Mouse (Mus musculus) liver, adult 2 months (tissue): ENCODE measurements around the gene Cbln1. TPM values are rescaled to one million over a fixed set of nuclear protein-coding genes. Genes with fewer than 3 reads are reported as not detected.

Experiments
- DNase-seq: peaks from one replicate; pipeline ENCODE4 v3.0.0-alpha.2; 2011; ENCODE audit warnings: low read depth, low spot score; ENCODE audit errors: extremely low read depth
- H3K27ac ChIP-seq: fragments of 200-500 bp; replicated peaks from 2 replicates; pipeline ENCODE4 v1.5.1; 2012; ENCODE audit warnings: low read depth, mild to moderate bottlenecking, control low read depth, inconsistent platforms, low read length; ENCODE audit not compliant: insufficient read depth
- H3K27me3 ChIP-seq: fragments of 200-500 bp; 2 replicates; pipeline ENCODE4 v1.6.1; 2012; ENCODE audit warnings: mild to moderate bottlenecking, moderate library complexity, low read length, inconsistent platforms; ENCODE audit not compliant: control insufficient read depth, insufficient read depth
- H3K36me3 ChIP-seq: fragments of 200-500 bp; 2 replicates; pipeline ENCODE4 v1.6.1; 2012; ENCODE audit warnings: low read length, inconsistent platforms; ENCODE audit not compliant: control insufficient read depth, insufficient read depth
- H3K4me1 ChIP-seq: fragments of 200-500 bp; 2 replicates; pipeline ENCODE4 v1.6.1; 2011; ENCODE audit warnings: low read length; ENCODE audit not compliant: control insufficient read depth, insufficient read depth
- H3K4me3 ChIP-seq: fragments of 200-500 bp; 2 replicates; pipeline ENCODE4 v1.5.1; 2011; ENCODE audit warnings: low read depth, mild to moderate bottlenecking, control low read depth, low read length, moderate library complexity; ENCODE audit not compliant: insufficient read depth
- H3K79me2 ChIP-seq: fragments of 200-500 bp; 2 replicates; pipeline ENCODE4 v1.6.1; 2012; ENCODE audit warnings: inconsistent platforms, mild to moderate bottlenecking, low read length, moderate library complexity; ENCODE audit not compliant: control insufficient read depth, insufficient read depth
- H3K9ac ChIP-seq: fragments of 200-500 bp; 2 replicates; pipeline ENCODE4 v1.6.1; 2012; ENCODE audit warnings: low read depth, mild to moderate bottlenecking, control low read depth, inconsistent platforms, low read length
- CTCF ChIP-seq: fragments of 200-500 bp; IDR thresholded peaks from 2 replicates; pipeline ENCODE4 v1.5.1; 2011; ENCODE audit warnings: low read depth, low read length, control low read depth
- POLR2A ChIP-seq: fragments of 200-500 bp; IDR thresholded peaks from 2 replicates; pipeline ENCODE4 v1.6.1; 2011; ENCODE audit warnings: low read length, control low read depth; ENCODE audit not compliant: insufficient read depth; ENCODE audit errors: extremely low read depth
- WGBS: fragments of 180-500 bp; shearing (Covaris S2); methylation state at CpG from one replicate; pipeline ENCODE4 v1.1.7; 2018; 5-methylcytosine and 5-hydroxymethylcytosine counted together
- polyA plus RNA-seq: library from polyadenylated mRNA; depleted of rRNA; stranded (reverse); fragments of >200 nt; gene quantifications from 2 replicates; pipeline ENCODE4 v1.2.3, GENCODE M21; 2012
- total RNA-seq: library from RNA; depleted of rRNA; stranded (reverse); fragments of >200 nt; gene quantifications from 2 replicates; pipeline ENCODE4 v1.2.3, GENCODE M21; 2014

Gene Cbln1
- total and polyA plus RNA-seq, 2 experiments: not detected

GRCm38 (mm10) chr8:87468416-87468957 is 3.9 kb downstream of the Cbln1 start:
- Histone ChIP-seq H3K9ac (no peak overlapping the region), H3K4me1 (no peaks in the 10 kb centered on the region; the same call in 1 of the 2 replicates), H3K4me3 (no peak overlapping the region), H3K27ac (no peak overlapping the region), H3K36me3 (no peaks in the 10 kb centered on the region), H3K79me2 (no peaks in the 10 kb centered on the region), H3K27me3 (peaks cover 57% of the 10 kb centered on the region)
- 3% methylated on average over 23 of the region's 23 CpGs for WGBS
- DNase-seq: no peak
- no peak for TF ChIP-seq CTCF
- no peak for TF ChIP-seq POLR2A

- no peaks in the 10 kb centered on the region for H3K36me3 ChIP-seq
- H3K9ac ChIP-seq: no peak overlapping the region
- no peaks in the 10 kb centered on the region; the same call in 1 of the 2 replicates for H3K4me1 ChIP-seq
- no peak overlapping the region for H3K4me3 ChIP-seq
- WGBS: 18% methylated on average over 3 of the region's 3 CpGs
- no peak for DNase-seq
- H3K79me2 ChIP-seq: no peaks in the 10 kb centered on the region
- no peak overlapping the region for H3K27ac ChIP-seq
- peaks cover 52% of the 10 kb centered on the region for H3K27me3 ChIP-seq
- TF ChIP-seq CTCF (no peak), POLR2A (no peak)
Observed at GRCm38 (mm10) chr8:87467906-87468305, 4.5 kb downstream of the Cbln1 start.

- no peak overlapping the region for H3K4me3 ChIP-seq
- no peak overlapping the region for H3K9ac ChIP-seq
- H3K79me2 ChIP-seq: no peaks in the 10 kb centered on the region
- H3K36me3 ChIP-seq: no peaks in the 10 kb centered on the region
- H3K27ac ChIP-seq: no peak overlapping the region
- 58% methylated on average over 1 of the region's 1 CpGs for WGBS
- no peak for DNase-seq
- no peaks in the 10 kb centered on the region for H3K4me1 ChIP-seq
- TF ChIP-seq CTCF (no peak), POLR2A (no peak)
- H3K27me3 ChIP-seq: peaks cover 48% of the 10 kb centered on the region
Observed at GRCm38 (mm10) chr8:87466936-87467602, 5.3 kb downstream of the Cbln1 start.

GRCm38 (mm10) chr8:87466335-87466734 is 6.1 kb downstream of the Cbln1 start:
- DNase-seq: no peak
- H3K27ac ChIP-seq: no peak overlapping the region
- no peak for TF ChIP-seq POLR2A
- TF ChIP-seq CTCF: no peak
- H3K79me2 ChIP-seq: no peaks in the 10 kb centered on the region
- no peaks in the 10 kb centered on the region for H3K4me1 ChIP-seq
- H3K9ac ChIP-seq: no peak overlapping the region
- WGBS: 62% methylated on average over 6 of the region's 6 CpGs
- peaks cover 45% of the 10 kb centered on the region for H3K27me3 ChIP-seq
- no peak overlapping the region for H3K4me3 ChIP-seq
- H3K36me3 ChIP-seq: no peaks in the 10 kb centered on the region

- Histone ChIP-seq H3K27me3 (peaks cover 31% of the 10 kb centered on the region), H3K9ac (no peak overlapping the region), H3K4me3 (no peak overlapping the region), H3K79me2 (no peaks in the 10 kb centered on the region), H3K36me3 (no peaks in the 10 kb centered on the region), H3K4me1 (no peaks in the 10 kb centered on the region), H3K27ac (no peak overlapping the region)
- WGBS: 69% methylated on average over 3 of the region's 3 CpGs
- no peak for DNase-seq
- TF ChIP-seq POLR2A (no peak), CTCF (no peak)
Observed at GRCm38 (mm10) chr8:87464446-87464845, 8.0 kb downstream of the Cbln1 start.

- no peaks in the 10 kb centered on the region for H3K4me1 ChIP-seq
- no peak overlapping the region for H3K4me3 ChIP-seq
- no peak for TF ChIP-seq POLR2A
- no peak for TF ChIP-seq CTCF
- no peak for DNase-seq
- H3K79me2 ChIP-seq: no peaks in the 10 kb centered on the region
- 65% methylated on average over 5 of the region's 5 CpGs for WGBS
- H3K27me3 ChIP-seq: peaks cover 20% of the 10 kb centered on the region
- H3K27ac ChIP-seq: no peak overlapping the region
- H3K9ac ChIP-seq: no peak overlapping the region
- H3K36me3 ChIP-seq: no peaks in the 10 kb centered on the region
Observed at GRCm38 (mm10) chr8:87461801-87462200, 10.6 kb downstream of the Cbln1 start.
